Mouse (Mus musculus) liver, postnatal 0 days (tissue): ENCODE results near the gene Rab20.

Experiments
- CTCF ChIP-seq: sonication (generic); IDR thresholded peaks from 2 replicates; pipeline ENCODE4 v1.5.1; 2016; ENCODE audit warnings: antibody characterized with exemption, low read depth
- EP300 ChIP-seq: IDR thresholded peaks from 2 replicates; pipeline ENCODE4 v1.6.1; 2016; ENCODE audit warnings: antibody characterized with exemption, low read depth, mild to moderate bottlenecking

DNA sequence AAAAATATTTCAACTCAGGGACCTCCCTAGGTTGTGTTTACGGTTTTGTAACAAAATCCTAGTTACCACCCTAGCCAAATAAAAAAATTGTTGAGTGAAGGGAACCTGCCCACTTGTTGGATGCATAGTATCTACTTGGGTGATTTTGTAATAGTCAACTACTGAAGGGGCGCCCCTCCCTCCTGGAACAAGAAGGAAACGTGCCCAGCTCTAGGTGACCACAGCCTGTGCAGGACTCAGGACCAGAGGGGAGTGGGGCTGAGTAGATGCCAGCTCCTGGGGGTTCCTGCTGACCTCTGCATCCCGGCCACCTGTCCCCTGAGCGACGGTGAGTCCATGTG is 39.5 kb upstream of the Rab20 start:
- TF ChIP-seq CTCF (no peak), EP300 (no peak)
